Mouse (Mus musculus) E14TG2a.4 (cell line): ENCODE measurements around the gene Syt8.

Experiments used
- CTCF ChIP-seq: conservative IDR thresholded peaks from 2 replicates; pipeline ENCODE4 v1.5.1; 2014; ENCODE audit warnings: low read length
- NANOG ChIP-seq: IDR thresholded peaks from 2 replicates; pipeline ENCODE4 v1.6.1; 2014; ENCODE audit warnings: borderline replicate concordance, low read length, mixed read lengths
- POU5F1 ChIP-seq: IDR thresholded peaks from 2 replicates; pipeline ENCODE4 v1.6.1; 2014; ENCODE audit warnings: low read length, borderline replicate concordance

GRCm38 (mm10) chr7:142428213-142428612 is 6.4 kb upstream of the Syt8 start:
- peak; percentile 59 for TF ChIP-seq CTCF
- no peak for TF ChIP-seq NANOG
- TF ChIP-seq POU5F1 = no peak
